Mouse (Mus musculus): ENCODE measurements around the gene Msn. TPM values are rescaled to one million over a fixed set of nuclear protein-coding genes. Genes with fewer than 3 reads are reported as not detected.

Gene Msn
- total and polyA plus RNA-seq, 2 experiments from 2014 or later = 17.8 to 20.6 TPM

DNA sequence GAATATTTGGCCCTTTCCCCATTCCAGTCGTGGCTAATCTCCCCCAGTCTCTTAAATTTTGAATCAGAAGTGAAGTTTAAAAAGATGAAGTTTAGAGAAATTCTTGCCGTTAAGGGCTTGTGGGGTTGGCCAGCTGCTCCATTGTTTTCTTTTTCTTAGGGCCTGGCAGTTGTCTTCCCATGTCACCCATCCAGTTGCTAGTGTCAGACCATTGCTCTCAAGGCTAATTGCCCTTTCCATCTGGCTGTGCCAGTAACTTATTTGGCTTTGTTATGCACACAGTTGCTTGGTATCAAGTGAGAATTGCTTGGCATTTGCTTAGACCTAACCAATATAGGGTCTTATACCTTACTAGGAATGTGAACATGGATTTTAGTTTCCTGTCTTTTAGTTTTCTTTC is 24.2 kb downstream of the Msn start:
- ATAC-seq (ENCODE audit: low FRiP score) = no peak
- Histone ChIP-seq H3K27me3 (ENCODE audit: insufficient read depth, low read length) (no peaks in the 10 kb centered on the region), H3K27ac (ENCODE audit: low read depth, low read length) (no peak overlapping the region), H3K4me3 (ENCODE audit: low read depth, low read length) (no peak overlapping the region), H3K9me3 (ENCODE audit: low read length) (no peaks in the 10 kb centered on the region), H3K36me3 (ENCODE audit: insufficient read depth, low read length) (no peaks in the 10 kb centered on the region), H3K4me2 (ENCODE audit: low read depth, low read length, poor library complexity, severe bottlenecking) (no peak overlapping the region), H3K4me1 (ENCODE audit: insufficient read depth, low read length) (no peaks in the 10 kb centered on the region), H3K9ac (replicated peaks; ENCODE audit: low read length, poor library complexity, severe bottlenecking) (no peak overlapping the region)
- WGBS = 63% methylated on average over 2 of the region's 2 CpGs
- TF ChIP-seq CTCF (IDR thresholded peaks at IDR 0.05) = no peak
- DNase-seq (ENCODE audit: low spot score) = no peak

- Histone ChIP-seq H3K27me3 (ENCODE audit: insufficient read depth, low read length) (no peaks in the 10 kb centered on the region), H3K4me1 (ENCODE audit: insufficient read depth, low read length) (no peaks in the 10 kb centered on the region), H3K27ac (ENCODE audit: low read depth, low read length) (no peak overlapping the region), H3K36me3 (ENCODE audit: insufficient read depth, low read length) (no peaks in the 10 kb centered on the region), H3K9me3 (ENCODE audit: low read length) (no peaks in the 10 kb centered on the region), H3K4me3 (ENCODE audit: low read depth, low read length) (no peak overlapping the region), H3K9ac (replicated peaks; ENCODE audit: low read length, poor library complexity, severe bottlenecking) (no peak overlapping the region), H3K4me2 (ENCODE audit: low read depth, low read length, poor library complexity, severe bottlenecking) (no peak overlapping the region)
- no peak for DNase-seq (ENCODE audit: low spot score)
- no peak for ATAC-seq (ENCODE audit: low FRiP score)
- WGBS = 89% methylated on average over 1 of the region's 1 CpGs
- no peak for TF ChIP-seq CTCF (IDR thresholded peaks at IDR 0.05)
These were observed 26.1 kb downstream of the Msn start for GRCm38 (mm10) chrX:96121912-96122311.

DNA sequence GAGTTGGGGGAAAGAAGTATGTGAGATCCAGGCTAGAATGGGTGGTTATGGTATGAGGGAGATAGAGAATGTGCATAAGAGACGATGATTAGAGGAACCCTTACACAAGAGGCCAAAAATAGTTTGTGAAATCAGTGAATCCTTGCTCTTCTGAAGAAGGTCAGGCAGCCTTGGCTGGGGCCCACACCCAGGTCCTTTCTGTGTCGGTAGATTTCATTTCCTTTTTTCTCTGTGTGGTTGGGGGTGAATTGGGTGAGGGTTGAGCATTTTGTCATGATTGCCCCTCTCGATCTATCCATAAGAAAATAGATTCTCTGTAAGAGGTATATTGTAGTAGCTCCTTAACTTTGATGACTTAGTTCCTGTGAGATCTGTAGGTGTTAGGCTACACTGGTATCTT is 31.0 kb downstream of the Msn start:
- Histone ChIP-seq H3K27me3 (ENCODE audit: insufficient read depth, low read length) (no peaks in the 10 kb centered on the region), H3K36me3 (ENCODE audit: insufficient read depth, low read length) (no peaks in the 10 kb centered on the region), H3K27ac (ENCODE audit: low read depth, low read length) (no peak overlapping the region), H3K4me3 (ENCODE audit: low read depth, low read length) (no peak overlapping the region), H3K4me1 (ENCODE audit: insufficient read depth, low read length) (no peaks in the 10 kb centered on the region), H3K9me3 (ENCODE audit: low read length) (no peaks in the 10 kb centered on the region), H3K9ac (replicated peaks; ENCODE audit: low read length, poor library complexity, severe bottlenecking) (no peak overlapping the region), H3K4me2 (ENCODE audit: low read depth, low read length, poor library complexity, severe bottlenecking) (no peak overlapping the region)
- ATAC-seq (ENCODE audit: low FRiP score) (no peak), DNase-seq (ENCODE audit: low spot score) (no peak)
- 87% methylated on average over 3 of the region's 3 CpGs for WGBS
- no peak for TF ChIP-seq CTCF (IDR thresholded peaks at IDR 0.05)

DNA sequence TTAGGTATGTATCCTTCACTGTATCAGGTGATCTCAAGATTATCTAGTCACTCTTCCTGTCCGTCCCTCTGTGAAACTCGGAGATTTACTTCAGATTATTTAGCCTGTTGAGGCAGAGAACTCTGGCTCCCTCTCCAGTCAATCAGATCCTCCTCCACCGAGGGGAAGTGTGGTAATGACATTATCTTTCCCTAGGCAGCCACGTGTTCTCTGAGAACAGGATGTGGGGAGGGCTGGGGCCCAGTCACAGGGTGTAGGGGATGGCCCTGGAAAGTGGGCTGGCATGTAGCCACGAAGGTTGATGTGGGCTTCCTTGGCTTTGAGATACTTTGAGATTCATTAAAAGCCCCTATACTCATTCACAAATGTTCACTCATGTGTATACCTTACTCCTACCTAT is 34.3 kb downstream of the Msn start:
- Histone ChIP-seq H3K9me3 (ENCODE audit: low read length) (no peaks in the 10 kb centered on the region), H3K4me3 (ENCODE audit: low read depth, low read length) (no peak overlapping the region), H3K4me2 (ENCODE audit: low read depth, low read length, poor library complexity, severe bottlenecking) (no peak overlapping the region), H3K27ac (ENCODE audit: low read depth, low read length) (no peak overlapping the region), H3K4me1 (ENCODE audit: insufficient read depth, low read length) (no peaks in the 10 kb centered on the region), H3K9ac (replicated peaks; ENCODE audit: low read length, poor library complexity, severe bottlenecking) (no peak overlapping the region), H3K27me3 (ENCODE audit: insufficient read depth, low read length) (no peaks in the 10 kb centered on the region), H3K36me3 (ENCODE audit: insufficient read depth, low read length) (no peaks in the 10 kb centered on the region)
- ATAC-seq (ENCODE audit: low FRiP score) (no peak), DNase-seq (ENCODE audit: low spot score) (no peak)
- TF ChIP-seq CTCF (IDR thresholded peaks at IDR 0.05) = no peak
- 53% methylated on average over 5 of the region's 5 CpGs for WGBS

- Histone ChIP-seq H3K4me3 (ENCODE audit: low read depth, low read length) (no peak overlapping the region), H3K4me1 (ENCODE audit: insufficient read depth, low read length) (no peaks in the 10 kb centered on the region), H3K36me3 (ENCODE audit: insufficient read depth, low read length) (no peaks in the 10 kb centered on the region), H3K9me3 (ENCODE audit: low read length) (no peaks in the 10 kb centered on the region), H3K4me2 (ENCODE audit: low read depth, low read length, poor library complexity, severe bottlenecking) (no peak overlapping the region), H3K27ac (ENCODE audit: low read depth, low read length) (no peak overlapping the region), H3K9ac (replicated peaks; ENCODE audit: low read length, poor library complexity, severe bottlenecking) (no peak overlapping the region), H3K27me3 (ENCODE audit: insufficient read depth, low read length) (no peaks in the 10 kb centered on the region)
- ATAC-seq (ENCODE audit: low FRiP score) = no peak
- no peak for DNase-seq (ENCODE audit: low spot score)
- no peak for TF ChIP-seq CTCF (IDR thresholded peaks at IDR 0.05)
- WGBS = 60% methylated on average over 6 of the region's 6 CpGs
These were observed 34.8 kb downstream of the Msn start for GRCm38 (mm10) chrX:96130663-96131062.

DNA sequence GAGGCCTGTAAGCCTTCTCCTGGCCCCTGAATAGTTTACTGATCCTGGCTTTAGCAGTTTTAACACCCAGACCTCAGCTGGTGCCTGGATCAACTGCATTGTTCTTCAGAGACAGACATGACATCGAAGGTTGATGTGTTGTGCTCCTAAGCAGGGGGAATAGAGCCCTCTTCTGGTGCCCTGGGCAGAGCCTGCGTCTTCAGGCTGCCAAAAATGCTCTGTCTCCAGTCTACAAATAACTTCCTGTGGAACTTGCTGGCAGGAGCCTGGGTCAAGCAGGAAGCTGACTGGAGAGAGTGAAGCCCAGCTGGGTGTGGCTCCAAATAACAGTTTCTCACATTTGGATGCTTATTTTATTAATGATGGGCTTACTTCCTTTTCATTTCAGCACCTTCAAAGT is 37.4 kb downstream of the Msn start:
- no peak for ATAC-seq (ENCODE audit: low FRiP score)
- Histone ChIP-seq H3K36me3 (ENCODE audit: insufficient read depth, low read length) (no peaks in the 10 kb centered on the region), H3K4me3 (ENCODE audit: low read depth, low read length) (no peak overlapping the region), H3K27me3 (ENCODE audit: insufficient read depth, low read length) (no peaks in the 10 kb centered on the region), H3K4me2 (ENCODE audit: low read depth, low read length, poor library complexity, severe bottlenecking) (no peak overlapping the region), H3K4me1 (ENCODE audit: insufficient read depth, low read length) (no peaks in the 10 kb centered on the region), H3K9me3 (ENCODE audit: low read length) (no peaks in the 10 kb centered on the region), H3K27ac (ENCODE audit: low read depth, low read length) (no peak overlapping the region), H3K9ac (replicated peaks; ENCODE audit: low read length, poor library complexity, severe bottlenecking) (no peak overlapping the region)
- TF ChIP-seq CTCF (IDR thresholded peaks at IDR 0.05) = no peak
- DNase-seq (ENCODE audit: low spot score) = peak; percentile 6
- WGBS = 47% methylated on average over 2 of the region's 2 CpGs

Data from midbrain, postnatal 0 days (tissue).